Mouse (Mus musculus): ENCODE data around the gene Tas2r136.

Tas2r136 gene

GRCm38 (mm10) chr6:132778062-132778461 lies at the start of gene Tas2r136:
Tas2r136 (minus strand) TSS chr6:132778162.
- DNase-seq (ENCODE audit: low spot score) = no peak

- DNase-seq (ENCODE audit: low spot score) = no peak
Observed at GRCm38 (mm10) chr6:132802518-132802917, 24.6 kb upstream of the Tas2r136 start, which contains the start of gene Tas2r117. Tas2r117 (plus strand) TSS chr6:132802818.

- DNase-seq (ENCODE audit: low spot score) = no peak
Observed at GRCm38 (mm10) chr6:132795393-132795792, 17.4 kb upstream of the Tas2r136 start.

- DNase-seq (ENCODE audit: low spot score) = no peak
Observed at GRCm38 (mm10) chr6:132761831-132762230, 16.1 kb downstream of the Tas2r136 start, which contains the start of gene Tas2r102. Tas2r102 (plus strand) TSS chr6:132762131.

- DNase-seq (ENCODE audit: low spot score) = no peak
Observed at GRCm38 (mm10) chr6:132754430-132754829, 23.5 kb downstream of the Tas2r136 start, which contains the start of gene Tas2r124. Tas2r124 (plus strand) TSS chr6:132754730.

GRCm38 (mm10) chr6:132750206-132750605 lies 27.8 kb downstream of the Tas2r136 start:
- DNase-seq (ENCODE audit: low spot score) = no peak

GRCm38 (mm10) chr6:132737935-132738334 lies 40.0 kb downstream of the Tas2r136 start, which contains the start of gene Tas2r115:
Tas2r115 (minus strand) TSS chr6:132738035.
- DNase-seq (ENCODE audit: low spot score) = no peak

Measured in MN1 (cell line).